ENCODE assay signal across 28 mouse cellular contexts in the genomic region with DNA sequence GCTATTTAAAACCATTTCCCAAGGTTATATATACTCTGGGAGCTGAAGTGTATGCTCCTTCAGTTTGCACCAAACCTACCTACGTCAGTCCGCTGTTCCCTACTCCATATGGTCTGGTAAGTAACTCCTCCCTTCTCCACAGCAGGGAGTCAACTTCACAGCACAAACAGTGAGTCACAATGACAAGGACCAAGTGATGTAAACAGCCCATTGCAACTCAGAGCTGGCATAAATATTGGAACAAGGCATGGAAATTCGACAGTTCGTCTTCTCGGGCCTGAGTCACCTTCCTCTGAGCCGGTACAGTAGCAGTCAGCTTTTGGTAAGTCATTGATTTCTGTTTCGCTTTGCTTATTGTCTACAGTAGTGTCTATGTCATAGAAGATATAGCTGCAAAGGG.
DNase-seq lines count a peak whose midpoint lies in the region; TF ChIP-seq lines count a peak whose summit lies in the region.
"Had no signal": no experiment of that assay in that cellular context is flagged by ENCODE, and none has a peak within 500 bp of the region (broad histone marks: within the 10 kb centered on the region; RNA-seq: fewer than 3 reads in every experiment).

No protein-coding gene starts in this region.

- peak overlapping the region; percentile 42 for H3K4me2 ChIP-seq in myocyte (ENCODE audit: low read depth)
- H3K4me2 ChIP-seq: forebrain, embryonic 13.5 days; heart, embryonic 12.5 days; hindbrain, embryonic 14.5 days; limb, embryonic 12.5 days; liver, embryonic 15.5 days; lung, embryonic 14.5 days; midbrain, embryonic 15.5 days; neural tube, embryonic 12.5 days; stomach, embryonic 15.5 days had no signal

- H3K79me2 ChIP-seq in myocyte (ENCODE audit: control insufficient read depth, insufficient read depth) = no peaks in the 10 kb centered on the region

- no peak overlapping the region for H3ac ChIP-seq in myocyte (ENCODE audit: control insufficient read depth, insufficient read length)

- no peaks in the 10 kb centered on the region for H3K4me1 ChIP-seq in thymus, adult 2 months (replicated peaks; ENCODE audit: control insufficient read depth, insufficient read depth, low read length)
- H3K4me1 ChIP-seq: forebrain, embryonic 13.5 days; heart, embryonic 12.5 days; limb, embryonic 12.5 days; liver, embryonic 15.5 days; midbrain, embryonic 15.5 days; neural tube, embryonic 12.5 days; stomach, embryonic 15.5 days had no signal

- TF ChIP-seq POLR2A in myocyte (IDR thresholded peaks at IDR 0.05; ENCODE audit: insufficient read length, low read depth) = no peak
- TF ChIP-seq POLR2A in thymus, adult 2 months (IDR thresholded peaks at IDR 0.05; ENCODE audit: control insufficient read depth, extremely low read depth, insufficient read depth, low read length, poor library complexity) = no peak

- WGBS in thymus, adult 2 months = 97% methylated on average over 7 of the region's 7 CpGs

- peak; percentile 14 to 73 for DNase-seq in adrenal gland, adult (ENCODE audit: inconsistent age in 2 of 2, low spot score in 1 of 2)
- DNase-seq in adrenal gland, postnatal 25 days = no peak
- peak; percentile 5 to 14 for DNase-seq in right cerebral cortex, adult 2 months (ENCODE audit: low spot score in 2 of 2)
- DNase-seq in right cerebral cortex, postnatal 36 days (ENCODE audit: low spot score in 2 of 2) = no peak
- peak; percentile 39 for DNase-seq in adrenal gland, adult 8-10 months
- no peak for DNase-seq in cerebellum, adult 11 months
- DNase-seq in thymus, adult 2 months = no peak
- DNase-seq: cerebellum, adult 9-10 months; cerebellum, postnatal 36 days; gastrocnemius, postnatal 25 days; heart, adult 18-20 months; heart, postnatal 4 days; kidney, adult 9 months; kidney, postnatal 36 days; lung, embryonic 14.5 days; lung, postnatal 14 days; thymus, postnatal 25 days had no signal

- no peak overlapping the region for H3K27ac ChIP-seq in thymus, adult 2 months (ENCODE audit: control insufficient read depth, insufficient read depth, low read length)
- H3K27ac ChIP-seq: forebrain, embryonic 13.5 days; hindbrain, embryonic 14.5 days; layer of hippocampus, adult 2 months; left cerebral cortex, adult 2 months; limb, embryonic 12.5 days; liver, embryonic 15.5 days; midbrain, embryonic 15.5 days; neural tube, embryonic 12.5 days; stomach, embryonic 15.5 days had no signal

- no peaks in the 10 kb centered on the region for H3K27me3 ChIP-seq in myocyte (ENCODE audit: control insufficient read depth, insufficient read depth, insufficient read length)
- no peaks in the 10 kb centered on the region for H3K27me3 ChIP-seq in thymus, adult 2 months (ENCODE audit: control insufficient read depth, insufficient read depth, low read length)
- H3K27me3 ChIP-seq: forebrain, embryonic 13.5 days; heart, embryonic 12.5 days; limb, embryonic 12.5 days; liver, embryonic 15.5 days; midbrain, embryonic 15.5 days; neural tube, embryonic 12.5 days; stomach, embryonic 15.5 days had no signal

- TF ChIP-seq CTCF in thymus, adult 2 months (IDR thresholded peaks at IDR 0.05; ENCODE audit: borderline replicate concordance, control insufficient read depth, extremely low read depth, insufficient read depth, low read length, poor library complexity) = no peak

- H3K36me3 ChIP-seq in myocyte (ENCODE audit: control insufficient read depth, insufficient read depth) = no peaks in the 10 kb centered on the region
- H3K36me3 ChIP-seq in thymus, adult 2 months (ENCODE audit: control insufficient read depth, insufficient read depth, low read length) = no peaks in the 10 kb centered on the region
- H3K36me3 ChIP-seq: heart, embryonic 12.5 days; limb, embryonic 12.5 days; liver, embryonic 15.5 days; midbrain, embryonic 15.5 days; neural tube, embryonic 12.5 days; stomach, embryonic 15.5 days had no signal

- no peak overlapping the region for H3K4me3 ChIP-seq in myocyte
- H3K4me3 ChIP-seq in thymus, adult 2 months (ENCODE audit: control insufficient read depth, insufficient read depth, low read length) = no peak overlapping the region
- H3K4me3 ChIP-seq: forebrain, embryonic 13.5 days; heart, embryonic 12.5 days; layer of hippocampus, adult 2 months; left cerebral cortex, adult 2 months; limb, embryonic 12.5 days; liver, embryonic 15.5 days; midbrain, embryonic 15.5 days; neural tube, embryonic 12.5 days; stomach, embryonic 15.5 days had no signal

TF ChIP-seq in myocyte, 11 proteins besides CTCF, POLR2A, EP300 and RAD21:
- TF ChIP-seq CEBPB (IDR thresholded peaks at IDR 0.05; ENCODE audit: insufficient read depth, poor library complexity, severe bottlenecking) = 0 out of 2 replicates have a peak, but pooled peaks have one; percentile 3
- TF ChIP-seq REST (IDR thresholded peaks at IDR 0.05; ENCODE audit: insufficient read depth, insufficient read length) = no peak

Comparison
In these comparisons a context has a peak if more than half of its experiments do, and no peak if none do; other contexts are left out.
1. DNase-seq: peak in adrenal gland, adult (2 of 2), right cerebral cortex, adult 2 months (2 of 2) and adrenal gland, adult 8-10 months (single experiment); none in adrenal gland, postnatal 25 days (single experiment), right cerebral cortex, postnatal 36 days (0 of 2), cerebellum, adult 11 months (single experiment) and thymus, adult 2 months (single experiment).